Mouse (Mus musculus) liver, adult 10 weeks (tissue): Measurements from ENCODE around the gene Pgk2. TPM values are rescaled to one million over a fixed set of nuclear protein-coding genes. Genes with fewer than 3 reads are reported as not detected.

Experiments used
- polyA plus RNA-seq: library from polyadenylated mRNA; stranded (reverse); fragments of 350-450 nt; fragmentation: Illumina TruSeq; extraction: RNeasy Lipid Tissue Mini Kit (QIAGEN cat#74804); gene quantifications from one replicate; pipeline ENCODE4 v1.2.3, GENCODE M21; 2014; ENCODE audit warnings: low read depth, low replicate concordance

The Pgk2 gene
- polyA plus RNA-seq, result not detected

DNA sequence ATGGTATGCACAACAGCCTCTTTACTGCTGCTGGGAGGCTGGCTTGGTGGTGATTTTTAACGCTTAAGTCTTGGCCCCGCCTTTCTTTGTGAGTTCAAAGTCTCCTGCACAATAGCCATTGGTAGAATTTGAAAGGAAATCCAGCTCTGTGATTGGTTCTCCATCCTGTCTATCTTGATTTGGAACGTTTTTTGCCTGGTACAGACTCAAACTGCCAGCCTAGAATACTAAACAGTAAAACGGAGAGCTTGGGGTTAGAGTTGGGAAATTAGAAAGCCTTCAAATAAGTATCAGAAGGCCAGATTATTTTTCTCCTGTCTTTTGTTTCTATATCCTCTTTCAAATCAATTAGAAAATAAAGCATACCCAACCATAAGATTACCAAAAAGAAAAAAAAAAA is at the start of gene Pgk2:
Gene Pgk2, minus strand, starts transcription at position 101 of the 400 bp plus-strand sequence.

DNA sequence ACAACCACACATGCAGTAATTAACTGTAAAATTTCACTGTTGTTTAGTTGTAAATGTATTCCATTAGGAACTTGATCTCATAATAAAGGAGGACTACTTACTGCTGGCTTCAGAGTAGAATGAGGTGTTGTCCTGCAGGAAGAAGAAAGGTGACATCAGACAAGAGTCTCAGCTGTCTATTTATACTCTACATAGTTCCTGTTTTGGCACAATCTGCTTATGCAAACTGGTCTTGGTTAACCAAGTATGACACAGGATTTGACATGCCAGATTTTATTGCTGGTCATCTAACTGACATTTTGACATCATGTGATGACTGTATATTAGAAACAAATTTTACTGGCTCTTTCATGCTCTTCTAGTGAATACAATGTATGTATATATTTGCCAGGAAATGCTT is 33.7 kb upstream of the Pgk2 start, which contains the start of gene Crisp3:
Gene Crisp3, minus strand, starts transcription at position 154 of the 400 bp plus-strand sequence.

Other genes with a start within 250 kb of the Pgk2 start
- gene AC192777.2, start 113.2 kb downstream of the Pgk2 start, polyA plus RNA-seq, result not detected
- not detected for gene Crisp3, start 33.6 kb upstream of the Pgk2 start, polyA plus RNA-seq
- gene Crisp1, start 110.6 kb upstream of the Pgk2 start, polyA plus RNA-seq, result not detected